Mouse (Mus musculus): Measurements from ENCODE around the gene Gm20388. TPM values are rescaled to one million over a fixed set of nuclear protein-coding genes. Genes with fewer than 3 reads are reported as not detected.

Gene Gm20388
- polyA plus RNA-seq, 1 experiment from 2014 or later = not detected

- no peaks in the 10 kb centered on the region for H3K9me3 ChIP-seq
- WGBS = 83% methylated on average over 11 of the region's 11 CpGs
- peaks cover 7% of the 10 kb centered on the region for H3K4me1 ChIP-seq
- H3K36me3 ChIP-seq = peaks cover 63% of the 10 kb centered on the region
- H3K9ac ChIP-seq = no peak overlapping the region
- H3K27me3 ChIP-seq (replicated peaks) = no peaks in the 10 kb centered on the region
- H3K27ac ChIP-seq (replicated peaks) = no peak overlapping the region
- no peak overlapping the region for H3K4me3 ChIP-seq
- no peak overlapping the region for H3K4me2 ChIP-seq
- no peak for ATAC-seq (ENCODE audit: extremely low read depth, insufficient number of reproducible peaks, low FRiP score, low TSS enrichment)
These were observed 1647.1 kb downstream of the Gm20388 start for GRCm38 (mm10) chr8:121557746-121558145.

DNA sequence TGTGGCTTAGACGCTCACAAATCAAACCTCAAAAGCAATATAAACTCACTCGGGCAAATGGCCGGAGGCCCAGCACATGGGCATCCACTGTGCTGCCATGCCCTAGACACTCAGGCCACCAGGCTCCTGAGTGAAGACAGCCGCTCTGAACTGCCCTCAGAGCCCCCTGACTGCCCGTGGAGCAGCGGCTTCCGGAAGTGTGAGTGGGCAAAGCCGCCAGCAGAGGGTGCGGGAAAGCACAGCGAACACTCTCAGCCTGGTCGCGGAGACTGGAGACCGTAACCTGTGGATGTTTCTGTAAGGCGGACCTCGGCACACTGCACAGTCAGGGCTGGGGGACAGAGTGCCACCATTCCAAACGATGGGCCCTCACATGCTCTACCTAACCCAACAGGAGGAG, 1647.9 kb downstream of the Gm20388 start:
- Histone ChIP-seq H3K4me2 (no peak overlapping the region), H3K36me3 (peaks cover 55% of the 10 kb centered on the region), H3K4me3 (no peak overlapping the region), H3K27me3 (replicated peaks) (no peaks in the 10 kb centered on the region), H3K9me3 (no peaks in the 10 kb centered on the region), H3K9ac (no peak overlapping the region), H3K27ac (replicated peaks) (no peak overlapping the region), H3K4me1 (peaks cover 15% of the 10 kb centered on the region)
- ATAC-seq (ENCODE audit: extremely low read depth, insufficient number of reproducible peaks, low FRiP score, low TSS enrichment) = no peak
- WGBS = 85% methylated on average over 16 of the region's 16 CpGs

GRCm38 (mm10) chr8:121559801-121560200, 1649.2 kb downstream of the Gm20388 start:
- 89% methylated on average over 12 of the region's 12 CpGs for WGBS
- no peak overlapping the region for H3K27ac ChIP-seq (replicated peaks)
- no peak for ATAC-seq (ENCODE audit: extremely low read depth, insufficient number of reproducible peaks, low FRiP score, low TSS enrichment)

GRCm38 (mm10) chr8:121560432-121561100, 1649.9 kb downstream of the Gm20388 start:
- no peak overlapping the region for H3K4me2 ChIP-seq
- peaks cover 19% of the 10 kb centered on the region for H3K4me1 ChIP-seq
- peaks cover 49% of the 10 kb centered on the region for H3K36me3 ChIP-seq
- no peaks in the 10 kb centered on the region for H3K9me3 ChIP-seq
- no peaks in the 10 kb centered on the region for H3K27me3 ChIP-seq (replicated peaks)
- no peak for ATAC-seq (ENCODE audit: extremely low read depth, insufficient number of reproducible peaks, low FRiP score, low TSS enrichment)
- WGBS = 89% methylated on average over 7 of the region's 7 CpGs
- H3K27ac ChIP-seq (replicated peaks) = no peak overlapping the region
- H3K9ac ChIP-seq = no peak overlapping the region
- no peak overlapping the region for H3K4me3 ChIP-seq

More at GRCm38 (mm10) chr8:121559801-121560200, 1649.2 kb downstream of the Gm20388 start:
- Histone ChIP-seq H3K9me3 (no peaks in the 10 kb centered on the region), H3K9ac (no peak overlapping the region), H3K4me1 (peaks cover 19% of the 10 kb centered on the region), H3K4me2 (no peak overlapping the region), H3K4me3 (no peak overlapping the region), H3K36me3 (peaks cover 52% of the 10 kb centered on the region), H3K27me3 (replicated peaks) (no peaks in the 10 kb centered on the region)

- Histone ChIP-seq H3K9me3 (no peaks in the 10 kb centered on the region), H3K27me3 (replicated peaks) (no peaks in the 10 kb centered on the region), H3K4me3 (no peak overlapping the region), H3K36me3 (peaks cover 51% of the 10 kb centered on the region), H3K9ac (no peak overlapping the region), H3K27ac (replicated peaks) (no peak overlapping the region), H3K4me1 (peaks cover 19% of the 10 kb centered on the region), H3K4me2 (no peak overlapping the region)
- ATAC-seq (ENCODE audit: extremely low read depth, insufficient number of reproducible peaks, low FRiP score, low TSS enrichment) = no peak
- WGBS = 84% methylated on average over 16 of the region's 16 CpGs
These were observed 1651.2 kb downstream of the Gm20388 start for GRCm38 (mm10) chr8:121561636-121562345.

DNA sequence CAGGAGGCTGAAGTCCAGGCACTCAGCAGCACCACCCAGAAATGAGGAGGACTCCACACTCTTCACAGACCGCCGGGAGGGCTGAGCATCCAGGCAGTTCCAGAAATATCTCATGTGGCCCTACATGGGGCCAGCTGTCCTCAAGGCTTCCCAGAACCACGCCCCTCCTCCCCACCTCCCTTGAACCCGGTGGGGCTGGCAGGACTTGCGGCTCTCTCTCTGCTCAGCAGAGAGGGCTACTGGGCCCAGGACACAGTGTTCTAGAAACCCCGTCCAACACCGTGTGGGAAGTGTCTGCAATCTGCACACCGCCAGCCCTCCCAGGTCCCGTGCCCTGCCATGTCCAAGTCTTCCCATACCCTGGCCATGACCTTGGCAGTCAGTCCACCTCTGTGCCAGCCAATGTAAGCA, 1652.3 kb downstream of the Gm20388 start:
- Histone ChIP-seq H3K36me3 (peaks cover 46% of the 10 kb centered on the region), H3K9me3 (no peaks in the 10 kb centered on the region), H3K9ac (peak overlapping the region; percentile 15; the same call in 1 of the 2 replicates), H3K4me2 (peak overlapping the region; percentile 3; the same call in 1 of the 2 replicates), H3K4me1 (peaks cover 21% of the 10 kb centered on the region), H3K4me3 (no peak overlapping the region), H3K27ac (replicated peaks) (peak overlapping the region; percentile 58), H3K27me3 (replicated peaks) (no peaks in the 10 kb centered on the region)
- 37% methylated on average over 9 of the region's 9 CpGs for WGBS
- peak; percentile 28; the same call in 1 of the 2 replicates for ATAC-seq (ENCODE audit: extremely low read depth, insufficient number of reproducible peaks, low FRiP score, low TSS enrichment)

GRCm38 (mm10) chr8:121563701-121564100, 1653.1 kb downstream of the Gm20388 start:
- H3K9ac ChIP-seq = no peak overlapping the region
- H3K36me3 ChIP-seq = peaks cover 39% of the 10 kb centered on the region
- 77% methylated on average over 6 of the region's 6 CpGs for WGBS
- no peaks in the 10 kb centered on the region for H3K9me3 ChIP-seq
- peaks cover 26% of the 10 kb centered on the region for H3K4me1 ChIP-seq
- no peak for ATAC-seq (ENCODE audit: extremely low read depth, insufficient number of reproducible peaks, low FRiP score, low TSS enrichment)
- H3K27ac ChIP-seq (replicated peaks) = no peak overlapping the region
- H3K4me3 ChIP-seq = no peak overlapping the region
- H3K4me2 ChIP-seq = no peak overlapping the region
- no peaks in the 10 kb centered on the region for H3K27me3 ChIP-seq (replicated peaks)

DNA sequence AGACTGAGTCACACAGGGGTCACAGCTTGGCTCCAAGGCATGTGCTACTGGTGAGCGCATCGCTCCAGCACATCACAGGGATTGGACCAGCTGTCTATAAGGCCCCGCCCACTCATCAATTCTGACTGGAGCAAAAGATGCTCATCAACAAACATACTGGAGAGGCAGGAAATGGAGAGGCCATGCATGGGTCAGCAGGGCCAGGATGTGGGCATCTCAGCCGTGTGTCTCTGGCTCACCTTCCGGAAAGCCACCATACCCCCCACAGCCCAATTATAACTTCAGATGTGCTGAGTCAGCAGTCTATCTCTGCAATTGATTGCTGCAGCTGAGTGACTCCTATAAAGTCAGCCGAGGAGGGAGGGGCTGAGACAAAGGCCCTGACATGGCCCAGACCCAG, 1657.7 kb downstream of the Gm20388 start:
- peaks cover 23% of the 10 kb centered on the region for H3K36me3 ChIP-seq
- no peaks in the 10 kb centered on the region for H3K27me3 ChIP-seq (replicated peaks)
- H3K4me1 ChIP-seq = peaks cover 22% of the 10 kb centered on the region
- WGBS = 77% methylated on average over 6 of the region's 6 CpGs
- no peak overlapping the region for H3K27ac ChIP-seq (replicated peaks)
- H3K4me2 ChIP-seq = no peak overlapping the region
- no peak for ATAC-seq (ENCODE audit: extremely low read depth, insufficient number of reproducible peaks, low FRiP score, low TSS enrichment)
- H3K9me3 ChIP-seq = no peaks in the 10 kb centered on the region
- H3K9ac ChIP-seq = no peak overlapping the region
- H3K4me3 ChIP-seq = no peak overlapping the region

GRCm38 (mm10) chr8:121570335-121570734, 1659.7 kb downstream of the Gm20388 start:
- 70% methylated on average over 21 of the region's 21 CpGs for WGBS
- no peak for ATAC-seq (ENCODE audit: extremely low read depth, insufficient number of reproducible peaks, low FRiP score, low TSS enrichment)
- Histone ChIP-seq H3K36me3 (peaks cover 10% of the 10 kb centered on the region), H3K9me3 (no peaks in the 10 kb centered on the region), H3K27me3 (replicated peaks) (no peaks in the 10 kb centered on the region), H3K4me3 (peak overlapping the region; percentile 22), H3K9ac (0 out of 2 replicates have a peak overlapping the region, but pooled peaks have one; percentile 26), H3K4me2 (peak overlapping the region; percentile 49), H3K27ac (replicated peaks) (no peak overlapping the region), H3K4me1 (peaks cover 22% of the 10 kb centered on the region)

DNA sequence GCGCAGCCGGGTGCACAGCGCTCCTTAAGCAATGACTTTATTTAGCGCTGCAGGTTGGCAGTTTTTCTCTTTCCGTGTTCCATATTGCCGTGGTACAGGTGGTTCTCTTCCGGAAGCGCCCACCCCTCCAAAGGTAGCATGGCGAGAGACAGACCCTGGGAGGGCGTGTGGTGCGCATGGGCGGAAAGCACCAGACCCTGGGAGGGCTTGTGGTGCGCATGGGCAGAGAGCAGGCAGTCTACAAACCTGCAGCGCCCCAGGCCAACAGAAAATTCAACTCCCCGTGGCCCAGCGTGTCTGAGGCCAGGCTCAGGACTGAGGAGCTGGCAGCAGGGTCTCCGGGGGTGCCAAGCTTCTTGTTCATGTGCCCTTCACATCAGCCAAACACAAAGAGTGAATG, 1660.2 kb downstream of the Gm20388 start:
- ATAC-seq (ENCODE audit: extremely low read depth, insufficient number of reproducible peaks, low FRiP score, low TSS enrichment) = no peak
- H3K9me3 ChIP-seq = no peaks in the 10 kb centered on the region
- H3K4me2 ChIP-seq = peak overlapping the region; percentile 49
- peaks cover 7% of the 10 kb centered on the region; the same call in 1 of the 2 replicates for H3K36me3 ChIP-seq
- 78% methylated on average over 17 of the region's 17 CpGs for WGBS
- peaks cover 22% of the 10 kb centered on the region for H3K4me1 ChIP-seq
- H3K27me3 ChIP-seq (replicated peaks) = no peaks in the 10 kb centered on the region
- peak overlapping the region; percentile 22 for H3K4me3 ChIP-seq
- 0 out of 2 replicates have a peak overlapping the region, but pooled peaks have one; percentile 26 for H3K9ac ChIP-seq
- no peak overlapping the region for H3K27ac ChIP-seq (replicated peaks)

DNA sequence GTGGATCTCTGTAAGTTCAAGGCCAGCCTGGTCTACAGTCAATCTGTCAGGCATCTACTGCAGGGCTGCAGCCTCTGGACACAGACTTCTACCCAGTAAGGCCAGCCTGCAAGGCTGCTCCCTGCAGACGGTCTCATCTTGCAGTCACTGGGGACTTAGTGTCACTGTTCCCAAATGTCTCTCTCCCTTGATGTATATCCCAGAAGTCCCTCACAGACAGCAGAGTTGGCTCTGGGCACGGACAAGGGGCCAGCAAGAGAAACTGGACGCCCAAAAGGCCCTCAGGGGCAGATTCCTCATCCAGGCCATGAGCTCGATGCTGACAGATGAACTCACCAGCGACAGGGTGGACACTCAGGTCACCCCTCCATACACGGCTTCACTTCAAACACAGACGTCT, 1661.5 kb downstream of the Gm20388 start:
- no peak for ATAC-seq (ENCODE audit: extremely low read depth, insufficient number of reproducible peaks, low FRiP score, low TSS enrichment)
- no peaks in the 10 kb centered on the region for H3K36me3 ChIP-seq
- H3K4me2 ChIP-seq = no peak overlapping the region
- H3K9ac ChIP-seq = no peak overlapping the region
- 70% methylated on average over 7 of the region's 7 CpGs for WGBS
- no peak overlapping the region for H3K27ac ChIP-seq (replicated peaks)
- no peak overlapping the region for H3K4me3 ChIP-seq
- H3K9me3 ChIP-seq = no peaks in the 10 kb centered on the region
- H3K4me1 ChIP-seq = peaks cover 29% of the 10 kb centered on the region
- no peaks in the 10 kb centered on the region for H3K27me3 ChIP-seq (replicated peaks)

All from heart, embryonic 13.5 days (tissue).